Mouse (Mus musculus) heart, postnatal 14 days (tissue): Measurements from ENCODE around the gene Dennd4a. TPM values are rescaled to one million over a fixed set of nuclear protein-coding genes. Genes with fewer than 3 reads are reported as not detected.

ENCODE experiments used
- DNase-seq, 2 experiments: peaks; one replicate each; pipeline ENCODE4 v3.0.0; 2021 to 2022
- intact Hi-C: fragments of 180-260 bp; cut with DNase I; formaldehyde crosslinking; loops from one replicate; pipeline ENCODE4 v1.15.1; 2025
- total RNA-seq, 2 experiments: library from RNA; stranded (reverse); gene quantifications; 2 replicates each; pipeline ENCODE4 v1.2.3; 2021

Dennd4a gene
- total RNA-seq, 2 experiments from 2014 or later, result 10.6 to 12.6 TPM

GRCm38 (mm10) chr9:64903386-64903785 lies 92.2 kb downstream of the Dennd4a start:
- peak; percentile 75 to 81 for DNase-seq
- intact Hi-C loops, result loop anchor here (2.0 kb wide), 2 partner anchors 33 to 123 kb away; no protein-coding TSS in a partner anchor

GRCm38 (mm10) chr9:64904917-64905640 lies 93.9 kb downstream of the Dennd4a start:
- DNase-seq, result no peak
- intact Hi-C loops, result no loop called here

- intact Hi-C loops, result no loop called here
These were observed 96.3 kb downstream of the Dennd4a start for GRCm38 (mm10) chr9:64907441-64907840.

GRCm38 (mm10) chr9:64913406-64913805 lies 102.3 kb downstream of the Dennd4a start:
- no peak for DNase-seq
- intact Hi-C loops, result no loop called here

More at GRCm38 (mm10) chr9:64907441-64907840, 96.3 kb downstream of the Dennd4a start:
- DNase-seq, result no peak

- intact Hi-C loops, result no loop called here
- no peak for DNase-seq
These were observed 102.8 kb downstream of the Dennd4a start for GRCm38 (mm10) chr9:64913973-64914372.

- intact Hi-C loops, result no loop called here
These were observed 103.5 kb downstream of the Dennd4a start for GRCm38 (mm10) chr9:64914629-64915028.

GRCm38 (mm10) chr9:64918560-64918959 lies 107.4 kb downstream of the Dennd4a start:
- intact Hi-C loops, result no loop called here
- no peak for DNase-seq

More at GRCm38 (mm10) chr9:64914629-64915028, 103.5 kb downstream of the Dennd4a start:
- DNase-seq, result no peak

- intact Hi-C loops, result no loop called here
- no peak for DNase-seq
These were observed 114.6 kb downstream of the Dennd4a start for GRCm38 (mm10) chr9:64925771-64926170.

GRCm38 (mm10) chr9:64926201-64926991 lies 115.3 kb downstream of the Dennd4a start:
- DNase-seq, result peak; percentile 71 to 78
- intact Hi-C loops, result no loop called here

GRCm38 (mm10) chr9:64930256-64930655 lies 119.1 kb downstream of the Dennd4a start:
- intact Hi-C loops, result no loop called here
- DNase-seq, result no peak

- no peak for DNase-seq
- intact Hi-C loops, result no loop called here
These were observed 120.8 kb downstream of the Dennd4a start for GRCm38 (mm10) chr9:64931751-64932610.

GRCm38 (mm10) chr9:64934015-64934754 lies 123.0 kb downstream of the Dennd4a start:
- DNase-seq, result peak; percentile 62 to 68
- intact Hi-C loops, result no loop called here

GRCm38 (mm10) chr9:64936508-64936907 lies 125.4 kb downstream of the Dennd4a start:
- DNase-seq, result peak; percentile 67 to 82
- intact Hi-C loops, result loop anchor here (2.0 kb wide), 3 partner anchors 24 to 158 kb away; partner anchors contain the start of gene Ints14

GRCm38 (mm10) chr9:64937491-64937890 lies 126.4 kb downstream of the Dennd4a start:
- intact Hi-C loops, result loop anchor here (2.0 kb wide), 3 partner anchors 23 to 159 kb away; partner anchors contain the start of gene Ints14
- DNase-seq, result no peak

- intact Hi-C loops, result no loop called here
These were observed 127.4 kb downstream of the Dennd4a start for GRCm38 (mm10) chr9:64938535-64938934.

GRCm38 (mm10) chr9:64939281-64939680 lies 128.1 kb downstream of the Dennd4a start:
- intact Hi-C loops, result no loop called here
- DNase-seq, result no peak

More at GRCm38 (mm10) chr9:64938535-64938934, 127.4 kb downstream of the Dennd4a start:
- no peak for DNase-seq

GRCm38 (mm10) chr9:64939790-64940189 lies 128.7 kb downstream of the Dennd4a start:
- intact Hi-C loops, result no loop called here
- DNase-seq, result no peak

- intact Hi-C loops, result no loop called here
- no peak for DNase-seq
These were observed 129.7 kb downstream of the Dennd4a start for GRCm38 (mm10) chr9:64940731-64941346.

- no peak for DNase-seq
- intact Hi-C loops, result no loop called here
These were observed 130.5 kb downstream of the Dennd4a start for GRCm38 (mm10) chr9:64941650-64942049.
